Mouse (Mus musculus) heart, adult 2 months (tissue): ENCODE measurements around the gene Arhgap24. TPM values are rescaled to one million over a fixed set of nuclear protein-coding genes. Genes with fewer than 3 reads are reported as not detected.

Experiments
- DNase-seq, 2 experiments: peaks; one replicate each; pipeline ENCODE4 v3.0.0; 2021
- H3K27ac ChIP-seq: fragments of 200-600 bp; 2 replicates; pipeline ENCODE4 v1.8.1; 2022
- H3K27me3 ChIP-seq: fragments of 200-500 bp; 2 replicates; pipeline ENCODE4 v1.6.1; 2012; ENCODE audit warnings: mild to moderate bottlenecking, low read length, inconsistent platforms, mixed read lengths; ENCODE audit not compliant: control insufficient read depth, insufficient read depth
- H3K36me3 ChIP-seq: fragments of 200-500 bp; 2 replicates; pipeline ENCODE4 v1.6.1; 2012; ENCODE audit warnings: low read length, inconsistent platforms; ENCODE audit not compliant: control insufficient read depth, insufficient read depth
- H3K4me1 ChIP-seq: fragments of 200-500 bp; 2 replicates; pipeline ENCODE4 v1.6.1; 2011; ENCODE audit warnings: low read length; ENCODE audit not compliant: control insufficient read depth, insufficient read depth
- H3K4me3 ChIP-seq: fragments of 200-600 bp; 2 replicates; pipeline ENCODE4 v1.8.1; 2022
- H3K79me2 ChIP-seq: fragments of 200-500 bp; replicated peaks from 2 replicates; pipeline ENCODE4 v1.6.1; 2012; ENCODE audit warnings: mild to moderate bottlenecking, inconsistent platforms, low read length, moderate library complexity, mixed read lengths; ENCODE audit not compliant: control insufficient read depth, insufficient read depth
- H3K9ac ChIP-seq: fragments of 200-500 bp; 2 replicates; pipeline ENCODE4 v1.6.1; 2012; ENCODE audit warnings: low read depth, mild to moderate bottlenecking, control low read depth, inconsistent platforms, low read length, mixed read lengths
- CTCF ChIP-seq: fragments of 200-600 bp; IDR thresholded peaks from 2 replicates; pipeline ENCODE4 v1.8.1; 2022; ENCODE audit warnings: antibody characterized with exemption, mild to moderate bottlenecking, moderate library complexity
- EP300 ChIP-seq: fragments of 200-500 bp; IDR thresholded peaks from 2 replicates; pipeline ENCODE4 v1.6.1; 2011; ENCODE audit warnings: low read depth, low read length, control low read depth; ENCODE audit not compliant: insufficient read depth
- POLR2A ChIP-seq: fragments of 200-500 bp; IDR thresholded peaks from 2 replicates; pipeline ENCODE4 v1.6.1; 2011; ENCODE audit warnings: mild to moderate bottlenecking, low read depth, low read length, control low read depth; ENCODE audit not compliant: insufficient read depth
- WGBS: fragments of 180-500 bp; shearing (Covaris S2); methylation state at CpG from one replicate; pipeline ENCODE4 v1.1.7; 2018; 5-methylcytosine and 5-hydroxymethylcytosine counted together
- intact Hi-C: fragments of 180-260 bp; cut with DNase I; formaldehyde crosslinking; loops from one replicate; pipeline ENCODE4 v1.15.1; 2025
- polyA plus RNA-seq: library from polyadenylated mRNA; depleted of rRNA; stranded (reverse); fragments of >200 nt; gene quantifications from 2 replicates; pipeline ENCODE4 v1.2.3, GENCODE M21; 2012
- total RNA-seq, 2 experiments: library from RNA; stranded (reverse); gene quantifications; 2 replicates each; pipeline ENCODE4 v1.2.3; 2021

Gene Arhgap24
- total and polyA plus RNA-seq, 3 experiments: 11.9 to 24.6 (median 15.2) TPM

DNA sequence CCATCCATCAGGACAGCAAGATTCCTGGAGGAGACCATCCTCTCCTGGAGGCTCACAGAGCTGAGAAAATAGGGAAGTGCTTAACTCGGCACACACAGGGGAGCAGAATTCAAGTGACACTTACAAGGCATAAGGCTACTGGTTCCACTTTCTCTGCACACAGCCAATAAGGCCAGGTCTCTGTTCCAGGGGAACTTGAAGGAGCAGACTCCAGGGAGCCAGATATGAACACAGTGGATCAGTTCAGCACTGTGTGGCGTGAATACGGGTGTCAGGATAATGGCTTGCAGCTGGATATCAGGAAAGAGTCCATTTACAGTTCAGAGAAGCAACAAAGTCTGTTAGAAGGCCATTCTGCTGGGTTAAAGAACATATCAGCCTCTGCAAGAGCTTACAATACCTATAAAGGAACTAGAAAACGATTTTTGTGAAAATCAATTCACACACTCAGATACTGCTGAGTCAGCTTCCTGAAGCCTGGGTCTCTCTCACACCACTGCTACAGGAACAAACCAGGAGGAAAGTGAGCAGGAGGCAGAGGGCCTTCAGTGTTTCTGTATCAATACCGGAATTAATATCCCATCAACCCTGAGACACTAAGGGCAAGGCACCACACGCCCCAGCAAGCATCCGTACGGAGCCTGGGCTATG, 466.0 kb downstream of the Arhgap24 start:
- H3K9ac ChIP-seq: no peak overlapping the region
- H3K4me3 ChIP-seq: no peak overlapping the region
- H3K27ac ChIP-seq: no peak overlapping the region
- H3K79me2 ChIP-seq: no peaks in the 10 kb centered on the region
- WGBS: 63% methylated on average over 8 of the region's 8 CpGs
- no peak for DNase-seq
- intact Hi-C loops: no loop called here
- no peaks in the 10 kb centered on the region for H3K36me3 ChIP-seq
- H3K27me3 ChIP-seq: no peaks in the 10 kb centered on the region
- TF ChIP-seq EP300: no peak
- TF ChIP-seq CTCF: no peak
- TF ChIP-seq POLR2A: no peak
- H3K4me1 ChIP-seq: no peaks in the 10 kb centered on the region; the same call in 1 of the 2 replicates
